Mouse (Mus musculus): Measurements from ENCODE around the gene Secisbp2l.

GRCm38 (mm10) chr2:125782719-125783109, at the start of gene Secisbp2l:
- TF ChIP-seq CTCF (conservative IDR thresholded peaks at IDR 0.05; ENCODE audit: low read length) (no peak), NANOG (IDR thresholded peaks at IDR 0.05; ENCODE audit: borderline replicate concordance, low read length) (no peak)

Data from E14TG2a.4 (cell line).